Mouse (Mus musculus): Measurements from ENCODE around the gene Sept14.

Gene Sept14

GRCm38 (mm10) chr5:129708412-129708811 lies at the start of gene Sept14:
Gene Sept14 (minus strand): TSS chr5:129708512.
- in situ Hi-C loops (cut with MboI, MseI), result no loop called here

GRCm38 (mm10) chr5:129756886-129757285 lies 48.6 kb upstream of the Sept14 start:
- in situ Hi-C loops (cut with MboI, MseI), result no loop called here

- in situ Hi-C loops (cut with MboI, MseI), result no loop called here
Observed at GRCm38 (mm10) chr5:129744050-129744449, 35.7 kb upstream of the Sept14 start.

- in situ Hi-C loops (cut with MboI, MseI), result no loop called here
Observed at GRCm38 (mm10) chr5:129742903-129743488, 34.7 kb upstream of the Sept14 start.

GRCm38 (mm10) chr5:129740976-129741375 lies 32.7 kb upstream of the Sept14 start:
- in situ Hi-C loops (cut with MboI, MseI), result no loop called here

GRCm38 (mm10) chr5:129731021-129731420 lies 22.7 kb upstream of the Sept14 start:
- in situ Hi-C loops (cut with MboI, MseI), result no loop called here

- in situ Hi-C loops (cut with MboI, MseI), result no loop called here
Observed at GRCm38 (mm10) chr5:129730344-129730743, 22.0 kb upstream of the Sept14 start.

- in situ Hi-C loops (cut with MboI, MseI), result no loop called here
Observed at GRCm38 (mm10) chr5:129729286-129729685, 21.0 kb upstream of the Sept14 start.

- in situ Hi-C loops (cut with MboI, MseI), result no loop called here
Observed at GRCm38 (mm10) chr5:129726784-129727183, 18.5 kb upstream of the Sept14 start.

- in situ Hi-C loops (cut with MboI, MseI), result no loop called here
Observed at GRCm38 (mm10) chr5:129725774-129726392, 17.6 kb upstream of the Sept14 start.

GRCm38 (mm10) chr5:129724834-129725773 lies 16.8 kb upstream of the Sept14 start, which contains the start of gene Nipsnap2:
Gene Nipsnap2 (plus strand): TSS chr5:129725063.
- in situ Hi-C loops (cut with MboI, MseI), result no loop called here

- in situ Hi-C loops (cut with MboI, MseI), result no loop called here
Observed at GRCm38 (mm10) chr5:129724268-129724667, 16.0 kb upstream of the Sept14 start.

- in situ Hi-C loops (cut with MboI, MseI), result no loop called here
Observed at GRCm38 (mm10) chr5:129720176-129720575, 11.9 kb upstream of the Sept14 start.

- in situ Hi-C loops (cut with MboI, MseI), result no loop called here
Observed at GRCm38 (mm10) chr5:129717016-129717415, 8.7 kb upstream of the Sept14 start.

- in situ Hi-C loops (cut with MboI, MseI), result no loop called here
Observed at GRCm38 (mm10) chr5:129715326-129715861, 7.1 kb upstream of the Sept14 start, which contains the start of gene Mrps17. Gene Mrps17 (plus strand): TSS chr5:129715497.

GRCm38 (mm10) chr5:129703368-129703767 lies 4.9 kb downstream of the Sept14 start:
- in situ Hi-C loops (cut with MboI, MseI), result no loop called here

GRCm38 (mm10) chr5:129701706-129702105 lies 6.6 kb downstream of the Sept14 start:
- in situ Hi-C loops (cut with MboI, MseI), result no loop called here

GRCm38 (mm10) chr5:129700506-129700905 lies 7.8 kb downstream of the Sept14 start:
- in situ Hi-C loops (cut with MboI, MseI), result no loop called here

- in situ Hi-C loops (cut with MboI, MseI), result loop anchor here (25.0 kb wide), 1 partner anchor 1422 kb away; no protein-coding TSS in a partner anchor
Observed at GRCm38 (mm10) chr5:129690528-129690927, 17.8 kb downstream of the Sept14 start.

GRCm38 (mm10) chr5:129687621-129688020 lies 20.7 kb downstream of the Sept14 start:
- in situ Hi-C loops (cut with MboI, MseI), result loop anchor here (25.0 kb wide), 1 partner anchor 1425 kb away; no protein-coding TSS in a partner anchor

GRCm38 (mm10) chr5:129685141-129685540 lies 23.2 kb downstream of the Sept14 start:
- in situ Hi-C loops (cut with MboI, MseI), result loop anchor here (25.0 kb wide), 1 partner anchor 1427 kb away; no protein-coding TSS in a partner anchor

GRCm38 (mm10) chr5:129670036-129670458 lies 38.3 kb downstream of the Sept14 start, which contains the start of gene Zfp11:
Gene Zfp11 (minus strand): TSS chr5:129670099.
- in situ Hi-C loops (cut with MboI, MseI), result no loop called here

All from regulatory T cell (primary cell).